Mouse (Mus musculus) forebrain, embryonic 10.5 days (tissue): ENCODE measurements at regions not wholly inside any gene's neighbourhood (a gene's known extent, or its start where the extent isn't known, plus 50 kb on each side); places are given as distances from the start of the nearest gene placed in this dataset.

Experiments used
- DNase-seq: peaks from one replicate; pipeline ENCODE4 v3.0.0-alpha.2; 2017; ENCODE audit warnings: low spot score; ENCODE audit errors: extremely low spot score
- H3K27ac ChIP-seq: fragments of 300-500 bp; sonication (generic); 2 replicates; pipeline ENCODE4 v1.5.1; 2016; ENCODE audit warnings: mild to moderate bottlenecking
- H3K27me3 ChIP-seq: fragments of 300-500 bp; sonication (generic); 2 replicates; pipeline ENCODE4 v1.6.1; 2016; ENCODE audit warnings: mild to moderate bottlenecking; ENCODE audit not compliant: poor library complexity, severe bottlenecking
- H3K36me3 ChIP-seq: fragments of 300-500 bp; sonication (generic); replicated peaks from 2 replicates; pipeline ENCODE4 v1.6.1; 2016; ENCODE audit warnings: mild to moderate bottlenecking, moderate library complexity
- H3K4me1 ChIP-seq: fragments of 300-500 bp; sonication (generic); 2 replicates; pipeline ENCODE4 v1.6.1; 2016
- H3K4me3 ChIP-seq: fragments of 300-500 bp; sonication (generic); 2 replicates; pipeline ENCODE4 v1.5.1; 2016; ENCODE audit warnings: mild to moderate bottlenecking, moderate library complexity
- H3K9me3 ChIP-seq: fragments of 300-500 bp; sonication (generic); 2 replicates; pipeline ENCODE4 v1.6.1; 2016; ENCODE audit warnings: mild to moderate bottlenecking, moderate library complexity
- WGBS: fragments of 180-500 bp; shearing (Covaris S2); methylation state at CpG from one replicate; pipeline ENCODE4 v1.1.7; 2016; 5-methylcytosine and 5-hydroxymethylcytosine counted together

- WGBS = 73% methylated on average over 6 of the region's 6 CpGs
- Histone ChIP-seq H3K9me3 (no peaks in the 10 kb centered on the region), H3K36me3 (no peaks in the 10 kb centered on the region), H3K27ac (no peak overlapping the region), H3K4me1 (peaks cover 50% of the 10 kb centered on the region), H3K4me3 (no peak overlapping the region), H3K27me3 (peaks cover 67% of the 10 kb centered on the region)
- DNase-seq = no peak
These were observed 57.9 kb upstream of the Tnrc6c start for GRCm38 (mm10) chr11:117596201-117596600.

GRCm38 (mm10) chr11:117597754-117598153 lies 56.3 kb upstream of the Tnrc6c start:
- Histone ChIP-seq H3K4me1 (peaks cover 53% of the 10 kb centered on the region), H3K9me3 (no peaks in the 10 kb centered on the region), H3K27ac (no peak overlapping the region), H3K4me3 (peak overlapping the region; percentile 23; the same call in 1 of the 2 replicates), H3K27me3 (peaks cover 83% of the 10 kb centered on the region), H3K36me3 (no peaks in the 10 kb centered on the region)
- WGBS = 30% methylated on average over 5 of the region's 5 CpGs
- DNase-seq = no peak

GRCm38 (mm10) chr11:117598170-117598583 lies 55.9 kb upstream of the Tnrc6c start:
- 1% methylated on average over 6 of the region's 6 CpGs for WGBS
- H3K4me3 ChIP-seq = peak overlapping the region; percentile 23; the same call in 1 of the 2 replicates
- no peaks in the 10 kb centered on the region for H3K36me3 ChIP-seq
- peaks cover 53% of the 10 kb centered on the region for H3K4me1 ChIP-seq
- peaks cover 87% of the 10 kb centered on the region for H3K27me3 ChIP-seq
- H3K27ac ChIP-seq = no peak overlapping the region
- peak; percentile 60 for DNase-seq
- no peaks in the 10 kb centered on the region for H3K9me3 ChIP-seq

GRCm38 (mm10) chr11:117598610-117599009 lies 55.5 kb upstream of the Tnrc6c start:
- no peaks in the 10 kb centered on the region for H3K9me3 ChIP-seq
- H3K4me3 ChIP-seq = peak overlapping the region; percentile 23
- H3K27ac ChIP-seq = no peak overlapping the region
- no peak for DNase-seq
- peaks cover 87% of the 10 kb centered on the region for H3K27me3 ChIP-seq
- H3K4me1 ChIP-seq = peaks cover 53% of the 10 kb centered on the region
- WGBS = 6% methylated on average over 9 of the region's 9 CpGs
- no peaks in the 10 kb centered on the region for H3K36me3 ChIP-seq

GRCm38 (mm10) chr11:117599049-117599787 lies 54.9 kb upstream of the Tnrc6c start:
- DNase-seq = no peak

GRCm38 (mm10) chr11:117599788-117600263 lies 54.3 kb upstream of the Tnrc6c start:
- no peaks in the 10 kb centered on the region for H3K9me3 ChIP-seq
- H3K27me3 ChIP-seq = peaks cover 94% of the 10 kb centered on the region
- DNase-seq = no peak
- peaks cover 65% of the 10 kb centered on the region for H3K4me1 ChIP-seq
- H3K36me3 ChIP-seq = no peaks in the 10 kb centered on the region
- H3K27ac ChIP-seq = peak overlapping the region; percentile 51; the same call in 1 of the 2 replicates
- WGBS = 9% methylated on average over 14 of the region's 14 CpGs
- peak overlapping the region; percentile 23; the same call in 1 of the 2 replicates for H3K4me3 ChIP-seq

More at GRCm38 (mm10) chr11:117599049-117599787, 54.9 kb upstream of the Tnrc6c start:
- 17% methylated on average over 16 of the region's 16 CpGs for WGBS
- Histone ChIP-seq H3K4me1 (peaks cover 59% of the 10 kb centered on the region), H3K9me3 (no peaks in the 10 kb centered on the region), H3K27me3 (peaks cover 92% of the 10 kb centered on the region), H3K27ac (peak overlapping the region; percentile 51; the same call in 1 of the 2 replicates), H3K4me3 (peak overlapping the region; percentile 23), H3K36me3 (no peaks in the 10 kb centered on the region)

GRCm38 (mm10) chr11:117601147-117601546 lies 52.9 kb upstream of the Tnrc6c start:
- Histone ChIP-seq H3K4me3 (no peak overlapping the region), H3K4me1 (peaks cover 78% of the 10 kb centered on the region), H3K27ac (0 out of 2 replicates have a peak overlapping the region, but pooled peaks have one; percentile 27), H3K9me3 (no peaks in the 10 kb centered on the region), H3K27me3 (peaks cover 89% of the 10 kb centered on the region), H3K36me3 (no peaks in the 10 kb centered on the region)
- 23% methylated on average over 5 of the region's 5 CpGs for WGBS
- DNase-seq = no peak

GRCm38 (mm10) chr11:117604019-117604418 lies 50.1 kb upstream of the Tnrc6c start:
- no peak for DNase-seq
- no peaks in the 10 kb centered on the region for H3K9me3 ChIP-seq
- H3K4me3 ChIP-seq = no peak overlapping the region
- peak overlapping the region; percentile 2; the same call in 1 of the 2 replicates for H3K27ac ChIP-seq
- H3K27me3 ChIP-seq = peaks cover 71% of the 10 kb centered on the region
- H3K4me1 ChIP-seq = peaks cover 77% of the 10 kb centered on the region
- H3K36me3 ChIP-seq = no peaks in the 10 kb centered on the region
- WGBS = 6% methylated on average over 2 of the region's 2 CpGs
